Mouse (Mus musculus): Measurements from ENCODE around the gene Esrrb. TPM values are rescaled to one million over a fixed set of nuclear protein-coding genes. Genes with fewer than 3 reads are reported as not detected.
A peak's percentile ranks its signal among the peaks of the same experiment; 100 is the strongest.

Esrrb gene
- total and polyA plus RNA-seq, 2 experiments from 2014 or later: 3.1 to 9.8 TPM

DNA sequence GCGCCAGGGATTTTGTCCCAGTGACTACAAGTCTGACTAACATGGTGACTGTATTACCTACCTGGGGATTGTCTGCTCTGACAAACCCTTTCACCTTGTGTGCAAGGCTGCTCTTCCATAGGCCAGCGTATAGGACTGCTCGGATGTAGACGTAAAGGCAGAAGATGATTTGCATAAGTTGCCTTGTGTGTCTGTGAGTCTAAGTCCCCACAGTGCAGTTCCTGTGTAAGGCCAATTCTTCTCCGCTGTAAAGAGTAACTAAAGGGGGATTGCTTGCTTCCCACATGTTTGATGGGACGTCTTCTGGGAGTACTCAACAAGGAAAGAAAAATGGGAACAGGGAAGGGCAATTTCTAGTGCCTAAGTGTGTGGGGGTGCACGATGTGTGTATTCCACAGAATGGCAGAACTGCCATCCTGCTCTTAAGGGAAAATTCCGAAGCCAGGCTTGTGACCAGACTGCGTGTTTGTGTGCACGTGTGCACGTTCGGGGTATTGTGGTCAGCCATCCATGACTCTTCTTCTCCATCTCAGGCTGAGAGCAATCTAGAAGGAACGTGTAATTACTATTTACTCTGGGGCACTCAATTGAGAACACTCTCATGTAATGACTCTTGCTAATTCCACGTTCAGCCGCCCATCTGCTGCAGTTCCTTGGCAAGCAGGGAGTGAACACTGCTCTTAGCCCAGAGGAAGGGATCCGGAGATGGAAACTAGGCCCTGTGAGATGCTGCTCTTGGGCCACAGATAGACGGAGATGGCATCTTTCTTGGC, 9.9 kb downstream of the Esrrb start:
- ATAC-seq: 0 out of 2 replicates have a peak, but pooled peaks have one; percentile 49
- 70% methylated on average over 17 of the region's 17 CpGs for WGBS

DNA sequence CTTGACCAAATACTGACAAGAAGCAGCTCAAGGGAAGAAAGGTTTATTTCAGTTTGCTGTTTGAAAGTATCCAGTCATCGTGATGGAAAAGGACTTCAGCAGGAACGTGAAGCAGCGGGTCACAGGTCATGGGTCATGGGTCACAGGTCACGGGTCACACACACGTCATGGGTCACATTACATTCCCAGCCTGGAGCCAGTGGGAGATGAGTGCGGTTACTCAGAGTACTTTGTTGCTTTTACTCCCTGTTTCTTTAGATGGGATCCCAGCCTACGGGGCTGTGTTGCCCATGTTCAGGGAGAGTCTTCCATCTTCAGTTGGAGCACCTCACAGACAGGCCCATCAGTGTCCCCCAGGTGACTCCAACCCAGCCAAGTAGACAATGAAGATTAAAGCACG, 13.4 kb downstream of the Esrrb start:
- ATAC-seq: no peak
- Histone ChIP-seq H3K27me3 (ENCODE audit: insufficient read depth, low read length) (no peaks in the 10 kb centered on the region), H3K27ac (no peak overlapping the region), H3K36me3 (ENCODE audit: insufficient read depth, low read length) (no peaks in the 10 kb centered on the region), H3K4me3 (ENCODE audit: low read length) (no peak overlapping the region), H3K4me2 (ENCODE audit: low read depth, low read length) (no peak overlapping the region), H3K4me1 (ENCODE audit: insufficient read depth, low read length) (peaks cover 2% of the 10 kb centered on the region; the same call in 1 of the 2 replicates), H3K9ac (replicated peaks; ENCODE audit: low read length) (no peak overlapping the region), H3K9me3 (ENCODE audit: low read length) (no peaks in the 10 kb centered on the region)
- WGBS: 57% methylated on average over 8 of the region's 8 CpGs
- TF ChIP-seq CTCF (IDR thresholded peaks at IDR 0.05; ENCODE audit: low read depth): no peak
- DNase-seq (ENCODE audit: low spot score): no peak

More for the DNA sequence above, 9.9 kb downstream of the Esrrb start:
- no peak overlapping the region for H3K9ac ChIP-seq (replicated peaks; ENCODE audit: low read length)
- no peaks in the 10 kb centered on the region for H3K27me3 ChIP-seq (ENCODE audit: insufficient read depth, low read length)
- H3K4me3 ChIP-seq (ENCODE audit: low read length): no peak overlapping the region
- H3K9me3 ChIP-seq (ENCODE audit: low read length): no peaks in the 10 kb centered on the region
- peak; percentile 32 for DNase-seq (ENCODE audit: low spot score)
- TF ChIP-seq CTCF (IDR thresholded peaks at IDR 0.05; ENCODE audit: low read depth): no peak
- no peak overlapping the region for H3K4me2 ChIP-seq (ENCODE audit: low read depth, low read length)
- H3K27ac ChIP-seq: no peak overlapping the region
- H3K36me3 ChIP-seq (ENCODE audit: insufficient read depth, low read length): no peaks in the 10 kb centered on the region
- H3K4me1 ChIP-seq (ENCODE audit: insufficient read depth, low read length): no peaks in the 10 kb centered on the region

DNA sequence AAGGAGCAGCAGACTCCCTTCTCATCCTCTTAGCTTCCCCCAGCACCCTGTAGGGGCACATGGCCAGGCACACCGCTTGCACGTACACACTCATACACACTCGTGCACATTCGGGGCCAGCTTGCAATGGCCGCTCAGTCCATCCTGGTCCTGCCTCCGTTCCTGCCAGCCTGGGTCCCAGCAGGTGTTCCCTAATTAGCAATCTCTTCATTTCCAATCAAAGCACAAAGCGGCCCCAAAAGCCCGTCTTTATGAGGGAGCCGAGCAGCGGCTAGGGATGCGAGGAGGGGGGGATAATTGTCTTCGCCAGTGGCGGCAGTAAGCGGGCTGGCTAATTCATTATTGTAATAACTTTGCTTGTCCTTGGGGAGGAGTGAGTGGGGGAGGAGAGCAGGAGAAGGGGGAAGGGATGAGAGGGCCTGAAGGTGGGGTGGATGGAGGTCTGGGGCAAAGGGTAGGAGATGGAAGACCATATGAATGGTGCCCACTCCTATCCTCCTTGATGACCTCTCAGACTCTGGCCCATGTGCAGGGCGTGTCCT, 18.8 kb downstream of the Esrrb start:
- 0 out of 2 replicates have a peak, but pooled peaks have one; percentile 6 for TF ChIP-seq CTCF (IDR thresholded peaks at IDR 0.05; ENCODE audit: low read depth)
- no peaks in the 10 kb centered on the region for H3K36me3 ChIP-seq (ENCODE audit: insufficient read depth, low read length)
- WGBS: 11% methylated on average over 15 of the region's 15 CpGs
- peak; percentile 78 for ATAC-seq
- peaks cover 12% of the 10 kb centered on the region for H3K4me1 ChIP-seq (ENCODE audit: insufficient read depth, low read length)
- peak overlapping the region; percentile 42 for H3K4me2 ChIP-seq (ENCODE audit: low read depth, low read length)
- peak overlapping the region; percentile 20; the same call in 1 of the 2 replicates for H3K27ac ChIP-seq
- H3K4me3 ChIP-seq (ENCODE audit: low read length): no peak overlapping the region
- no peaks in the 10 kb centered on the region for H3K9me3 ChIP-seq (ENCODE audit: low read length)
- DNase-seq (ENCODE audit: low spot score): peak; percentile 77
- H3K27me3 ChIP-seq (ENCODE audit: insufficient read depth, low read length): no peaks in the 10 kb centered on the region
- 0 out of 2 replicates have a peak overlapping the region, but pooled peaks have one; percentile 0 for H3K9ac ChIP-seq (replicated peaks; ENCODE audit: low read length)

DNA sequence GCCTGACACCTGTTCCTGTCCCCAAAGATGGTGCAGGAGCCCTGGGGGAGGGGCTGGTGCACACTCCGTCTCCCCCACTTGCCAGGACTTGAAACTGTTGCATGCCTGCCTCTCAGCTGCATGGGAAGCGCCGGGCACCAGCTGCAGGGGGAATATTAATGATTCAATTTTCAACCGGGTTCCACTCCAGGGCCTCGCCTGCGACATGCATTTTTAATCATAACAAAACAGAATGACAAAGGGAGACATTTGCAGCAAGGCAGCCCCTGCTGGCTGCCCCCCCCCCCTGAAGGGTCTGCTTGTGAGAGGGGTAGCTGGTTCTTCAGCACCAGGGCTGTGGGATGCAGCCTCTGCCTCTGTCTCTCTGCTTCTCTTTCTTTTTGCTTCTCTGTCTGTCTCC, 22.9 kb downstream of the Esrrb start:
- Histone ChIP-seq H3K27me3 (ENCODE audit: insufficient read depth, low read length) (no peaks in the 10 kb centered on the region), H3K9me3 (ENCODE audit: low read length) (no peaks in the 10 kb centered on the region), H3K9ac (replicated peaks; ENCODE audit: low read length) (no peak overlapping the region), H3K27ac (no peak overlapping the region), H3K4me2 (ENCODE audit: low read depth, low read length) (no peak overlapping the region), H3K4me1 (ENCODE audit: insufficient read depth, low read length) (peaks cover 12% of the 10 kb centered on the region), H3K36me3 (ENCODE audit: insufficient read depth, low read length) (no peaks in the 10 kb centered on the region), H3K4me3 (ENCODE audit: low read length) (no peak overlapping the region)
- DNase-seq (ENCODE audit: low spot score) (no peak), ATAC-seq (no peak)
- WGBS: 8% methylated on average over 6 of the region's 6 CpGs
- no peak for TF ChIP-seq CTCF (IDR thresholded peaks at IDR 0.05; ENCODE audit: low read depth)

DNA sequence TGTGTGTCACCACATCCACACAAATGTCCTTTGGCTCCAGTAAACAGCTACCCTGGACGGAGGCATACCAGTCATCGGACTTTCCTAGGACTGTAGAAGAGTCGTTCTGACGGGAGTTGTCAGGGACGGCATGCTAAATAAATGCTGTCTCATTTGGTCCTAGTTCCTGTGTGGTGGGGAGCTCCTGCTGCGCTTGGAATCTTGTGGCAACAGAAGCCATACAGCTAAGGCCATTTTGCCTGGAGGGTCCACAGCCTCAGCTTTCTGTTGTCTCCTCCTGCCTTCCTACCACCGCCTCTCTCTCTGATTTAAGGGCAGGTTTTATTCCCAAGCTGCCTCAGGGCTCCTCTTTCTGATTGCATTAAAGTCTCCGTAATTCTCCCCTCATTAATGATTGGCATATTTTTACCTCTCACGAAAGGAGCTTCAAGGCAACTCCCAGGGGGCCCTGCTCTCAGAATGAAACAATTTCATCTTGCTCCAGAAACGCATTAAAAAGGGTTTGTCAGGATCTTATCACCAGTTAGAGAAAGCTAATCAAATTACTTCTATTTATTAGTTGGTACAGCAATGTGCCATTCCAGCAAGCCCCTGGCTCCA, 26.9 kb downstream of the Esrrb start:
- DNase-seq (ENCODE audit: low spot score) (peak; percentile 63), ATAC-seq (no peak)
- Histone ChIP-seq H3K4me3 (ENCODE audit: low read length) (no peak overlapping the region), H3K4me2 (ENCODE audit: low read depth, low read length) (no peak overlapping the region), H3K9me3 (ENCODE audit: low read length) (no peaks in the 10 kb centered on the region), H3K4me1 (ENCODE audit: insufficient read depth, low read length) (no peaks in the 10 kb centered on the region), H3K27ac (no peak overlapping the region), H3K36me3 (ENCODE audit: insufficient read depth, low read length) (no peaks in the 10 kb centered on the region), H3K27me3 (ENCODE audit: insufficient read depth, low read length) (no peaks in the 10 kb centered on the region), H3K9ac (replicated peaks; ENCODE audit: low read length) (no peak overlapping the region)
- TF ChIP-seq CTCF (IDR thresholded peaks at IDR 0.05; ENCODE audit: low read depth): no peak
- WGBS: 55% methylated on average over 10 of the region's 10 CpGs

DNA sequence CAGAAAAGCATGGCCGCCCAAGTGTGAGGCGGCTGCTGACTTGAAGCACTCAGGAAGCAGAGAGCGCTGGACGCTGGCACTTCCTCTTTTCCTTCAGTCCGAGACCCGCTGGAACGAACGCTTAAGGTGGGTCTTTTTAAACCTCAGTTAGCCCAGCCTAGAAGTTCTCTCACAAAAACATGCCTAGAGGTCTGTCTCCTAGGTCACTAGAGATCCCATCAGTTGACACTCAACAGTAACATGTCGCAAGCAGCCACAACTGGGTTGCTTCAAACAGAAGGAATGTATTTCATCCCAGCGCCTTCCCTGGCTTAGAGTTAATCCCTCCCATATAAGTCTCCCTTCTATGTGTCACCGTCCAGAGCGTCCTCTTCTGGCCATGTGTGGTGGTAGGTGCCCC, 33.9 kb downstream of the Esrrb start:
- DNase-seq (ENCODE audit: low spot score) (no peak), ATAC-seq (no peak)
- no peak overlapping the region for H3K9ac ChIP-seq (replicated peaks; ENCODE audit: low read length)
- no peaks in the 10 kb centered on the region for H3K27me3 ChIP-seq (ENCODE audit: insufficient read depth, low read length)
- H3K27ac ChIP-seq: no peak overlapping the region
- H3K4me3 ChIP-seq (ENCODE audit: low read length): no peak overlapping the region
- TF ChIP-seq CTCF (IDR thresholded peaks at IDR 0.05; ENCODE audit: low read depth): no peak
- H3K4me1 ChIP-seq (ENCODE audit: insufficient read depth, low read length): no peaks in the 10 kb centered on the region
- H3K36me3 ChIP-seq (ENCODE audit: insufficient read depth, low read length): no peaks in the 10 kb centered on the region
- no peak overlapping the region for H3K4me2 ChIP-seq (ENCODE audit: low read depth, low read length)
- H3K9me3 ChIP-seq (ENCODE audit: low read length): no peaks in the 10 kb centered on the region
- WGBS: 91% methylated on average over 12 of the region's 12 CpGs

All from hindbrain, postnatal 0 days (tissue).